In genomic region chrX:136978616-136979015, GRCm38 (mm10) we compare ENCODE assay signal across 11 mouse cellular contexts. TPM values are rescaled to one million over a fixed set of nuclear protein-coding genes. Genes with fewer than 3 reads are reported as not detected.
DNase-seq lines count a peak whose midpoint lies in the region; ATAC-seq and TF ChIP-seq lines count a peak whose summit lies in the region.
"Had no signal": no experiment of that assay in that cellular context is flagged by ENCODE, and none has a peak within 500 bp of the region (broad histone marks: within the 10 kb centered on the region; RNA-seq: fewer than 3 reads in every experiment).

No protein-coding gene starts in this region.

- peak; percentile 65; the same call in 1 of the 2 replicates for TF ChIP-seq CTCF in cerebellum, adult 2 months (IDR thresholded peaks at IDR 0.05; ENCODE audit: borderline replicate concordance, insufficient read depth, low read depth, low read length)
- TF ChIP-seq CTCF in liver, postnatal 0 days (IDR thresholded peaks at IDR 0.05; ENCODE audit: low read depth): peak; percentile 48
- peak; percentile 47; the same call in 1 of the 2 replicates for TF ChIP-seq CTCF in brain, embryonic 14.5 days (IDR thresholded peaks at IDR 0.05; ENCODE audit: borderline replicate concordance, extremely low read depth, insufficient read depth, insufficient read length)

- H3K4me1 ChIP-seq in cerebellum, adult 2 months (ENCODE audit: control insufficient read depth, insufficient read depth, low read length): no peaks in the 10 kb centered on the region
- H3K4me1 ChIP-seq in liver, postnatal 0 days (ENCODE audit: insufficient read depth): no peaks in the 10 kb centered on the region
- no peaks in the 10 kb centered on the region for H3K4me1 ChIP-seq in liver, embryonic 11.5 days (replicated peaks; ENCODE audit: control insufficient read depth, insufficient read depth, low read length)
- H3K4me1 ChIP-seq: hindbrain, embryonic 15.5 days; megakaryocyte, embryonic 14.5 days had no signal

- H3K27me3 ChIP-seq in cerebellum, adult 2 months (ENCODE audit: control insufficient read depth, insufficient read depth, low read length): no peaks in the 10 kb centered on the region
- H3K27me3 ChIP-seq in liver, postnatal 0 days (ENCODE audit: insufficient read depth, low read length): no peaks in the 10 kb centered on the region
- no peaks in the 10 kb centered on the region for H3K27me3 ChIP-seq in liver, embryonic 11.5 days (replicated peaks; ENCODE audit: control insufficient read depth, insufficient read depth, low read length)
- H3K27me3 ChIP-seq: hindbrain, embryonic 15.5 days had no signal

- DNase-seq in cerebellum, adult 2 months: peak; percentile 32 to 53
- no peak for DNase-seq in cerebellum, adult 8-10 months
- DNase-seq in liver, postnatal 0 days: no peak
- no peak for DNase-seq in liver, embryonic 11.5 days (ENCODE audit: low spot score)
- DNase-seq in brain, embryonic 14.5 days (ENCODE audit: low read depth): peak; percentile 37
- DNase-seq in thymus, postnatal 14 days: no peak
- no peak for DNase-seq in testis, postnatal 10 days (ENCODE audit: low spot score)

- H3K36me3 ChIP-seq in liver, postnatal 0 days (replicated peaks; ENCODE audit: insufficient read depth, low read length): no peaks in the 10 kb centered on the region
- no peaks in the 10 kb centered on the region for H3K36me3 ChIP-seq in liver, embryonic 11.5 days (ENCODE audit: control insufficient read depth, insufficient read depth, low read length)
- H3K36me3 ChIP-seq: hindbrain, embryonic 15.5 days had no signal

- H3K27ac ChIP-seq in cerebellum, adult 2 months (ENCODE audit: insufficient read depth, low read length): no peak overlapping the region
- no peak overlapping the region for H3K27ac ChIP-seq in liver, postnatal 0 days (ENCODE audit: low read depth)
- H3K27ac ChIP-seq in liver, embryonic 11.5 days (ENCODE audit: low read depth, low read length): no peak overlapping the region
- H3K27ac ChIP-seq: hindbrain, embryonic 15.5 days had no signal

- H3K9ac ChIP-seq in liver, postnatal 0 days (replicated peaks): no peak overlapping the region
- no peak overlapping the region for H3K9ac ChIP-seq in liver, embryonic 11.5 days (ENCODE audit: low read depth, low read length)
- H3K9ac ChIP-seq: hindbrain, embryonic 15.5 days had no signal

- no peak overlapping the region for H3K4me3 ChIP-seq in cerebellum, adult 2 months (replicated peaks; ENCODE audit: insufficient read depth, low read depth, low read length)
- no peak overlapping the region for H3K4me3 ChIP-seq in liver, postnatal 0 days (ENCODE audit: low read depth, low read length)
- no peak overlapping the region for H3K4me3 ChIP-seq in liver, embryonic 11.5 days (ENCODE audit: low read depth, low read length)
- H3K4me3 ChIP-seq: hindbrain, embryonic 15.5 days; megakaryocyte, embryonic 14.5 days had no signal

- H3K4me2 ChIP-seq in liver, postnatal 0 days (ENCODE audit: low read depth, low read length): no peak overlapping the region
- no peak overlapping the region for H3K4me2 ChIP-seq in liver, embryonic 11.5 days
- H3K4me2 ChIP-seq: hindbrain, embryonic 15.5 days had no signal

- H3K9me3 ChIP-seq in liver, postnatal 0 days (ENCODE audit: low read length): no peaks in the 10 kb centered on the region
- no peaks in the 10 kb centered on the region for H3K9me3 ChIP-seq in liver, embryonic 11.5 days (ENCODE audit: control insufficient read depth, low read length)
- H3K9me3 ChIP-seq: hindbrain, embryonic 15.5 days; megakaryocyte, embryonic 14.5 days had no signal

- TF ChIP-seq EP300 in liver, postnatal 0 days (IDR thresholded peaks at IDR 0.05; ENCODE audit: low read depth): no peak

- ATAC-seq in liver, postnatal 0 days: no peak
- no peak for ATAC-seq in liver, embryonic 11.5 days (replicated peaks; ENCODE audit: low FRiP score)
- peak; percentile 64; the same call in 1 of the 2 replicates for ATAC-seq in neutrophil, adult 5-6 weeks (ENCODE audit: extremely low read depth, insufficient number of reproducible peaks, low FRiP score, poor library complexity, severe bottlenecking)

- no peak for TF ChIP-seq POLR2A in cerebellum, adult 2 months (IDR thresholded peaks at IDR 0.05; ENCODE audit: borderline replicate concordance, insufficient read depth, low read length)
- TF ChIP-seq POLR2A in brain, embryonic 14.5 days (IDR thresholded peaks at IDR 0.05; ENCODE audit: borderline replicate concordance, extremely low read depth, insufficient read depth, insufficient read length, poor library complexity, severe bottlenecking): no peak

RNA-seq across cellular contexts. Expression of gene Tmsb15b1, which starts 1.9 kb away (rescaled TPM):
- polyA plus RNA-seq in cerebellum, adult 2 months (2012; rRNA removed): 13.2 and 15.0 TPM in 2 replicates
- 8.7 and 9.1 TPM in 2 replicates for polyA plus RNA-seq in liver, postnatal 0 days (2015; fragmentation: Nextera tagmentation; extraction: Ambion mirVana)
- polyA plus RNA-seq in liver, embryonic 11.5 days (2014; fragmentation: Nextera tagmentation; extraction: Ambion mirVana): 6.2 and 8.4 TPM in 2 replicates
- polyA plus RNA-seq in brain, embryonic 14.5 days (2012; rRNA removed): 12.8 and 19.7 TPM in 2 replicates
- total RNA-seq in neutrophil, adult 5-6 weeks (2017): 5.3 and 7.0 TPM in 2 replicates

RNA-seq across cellular contexts. Expression of gene Tmsb15l, which starts 1.9 kb away (rescaled TPM):
- 6.4 and 7.7 TPM in 2 replicates for polyA plus RNA-seq in cerebellum, adult 2 months (2012; rRNA removed)
- polyA plus RNA-seq in liver, postnatal 0 days (2015; fragmentation: Nextera tagmentation; extraction: Ambion mirVana): 0.45 and 1.3 TPM in 2 replicates
- polyA plus RNA-seq in liver, embryonic 11.5 days (2014; fragmentation: Nextera tagmentation; extraction: Ambion mirVana): 1.8 and 2.8 TPM in 2 replicates
- polyA plus RNA-seq in brain, embryonic 14.5 days (2012; rRNA removed): 10.1 and 13.8 TPM in 2 replicates
- total RNA-seq in neutrophil, adult 5-6 weeks (2017): 3.7 and 6.6 TPM in 2 replicates

RNA-seq across cellular contexts. Expression of gene Tmsb15b2, which starts 3.3 kb away (rescaled TPM):
- polyA plus RNA-seq in cerebellum, adult 2 months (2012; rRNA removed): 18.5 and 19.8 TPM in 2 replicates
- 12.9 and 16.1 TPM in 2 replicates for polyA plus RNA-seq in liver, postnatal 0 days (2015; fragmentation: Nextera tagmentation; extraction: Ambion mirVana)
- 14.5 and 21.1 TPM in 2 replicates for polyA plus RNA-seq in liver, embryonic 11.5 days (2014; fragmentation: Nextera tagmentation; extraction: Ambion mirVana)
- polyA plus RNA-seq in brain, embryonic 14.5 days (2012; rRNA removed): 38.7 and 46.3 TPM in 2 replicates
- 31.6 TPM in 1 of 2 replicates, not detected in the other for total RNA-seq in neutrophil, adult 5-6 weeks (2017)

RNA-seq across cellular contexts. Expression of gene Zcchc18, which starts 14.3 kb away (rescaled TPM):
- 219 and 227 TPM in 2 replicates for polyA plus RNA-seq in cerebellum, adult 2 months (2012; rRNA removed)
- polyA plus RNA-seq in liver, postnatal 0 days (2015; fragmentation: Nextera tagmentation; extraction: Ambion mirVana): 0.21 and 0.25 TPM in 2 replicates
- polyA plus RNA-seq in liver, embryonic 11.5 days (2014; fragmentation: Nextera tagmentation; extraction: Ambion mirVana): 2.6 and 3.0 TPM in 2 replicates
- 149 and 152 TPM in 2 replicates for polyA plus RNA-seq in brain, embryonic 14.5 days (2012; rRNA removed)
- total RNA-seq in neutrophil, adult 5-6 weeks (2017): 6.9 and 8.6 TPM in 2 replicates

RNA-seq across cellular contexts. Expression of gene H2bfm, which starts 51.5 kb away (rescaled TPM):
- polyA plus RNA-seq in cerebellum, adult 2 months (2012; rRNA removed): not detected in 2 replicates
- polyA plus RNA-seq in liver, postnatal 0 days (2015; fragmentation: Nextera tagmentation; extraction: Ambion mirVana): not detected in 2 replicates
- not detected in 2 replicates for polyA plus RNA-seq in liver, embryonic 11.5 days (2014; fragmentation: Nextera tagmentation; extraction: Ambion mirVana)
- polyA plus RNA-seq in brain, embryonic 14.5 days (2012; rRNA removed): not detected in 2 replicates
- total RNA-seq in neutrophil, adult 5-6 weeks (2017): not detected in 2 replicates
- total RNA-seq: left cerebral cortex, adult 8-10 months had no signal
- polyA plus RNA-seq: hindbrain, embryonic 15.5 days had no signal

Comparison
In these comparisons a context has a peak if more than half of its experiments do, and no peak if none do; other contexts are left out.
1. DNase-seq: peak in cerebellum, adult 2 months (2 of 2) and brain, embryonic 14.5 days (single experiment); none in cerebellum, adult 8-10 months (single experiment), liver, postnatal 0 days (single experiment), liver, embryonic 11.5 days (single experiment), thymus, postnatal 14 days (single experiment) and testis, postnatal 10 days (single experiment).
2. Peak in every context shown above with its lines, with median percentiles within 50 percentile points of each other: CTCF ChIP-seq.